Mouse (Mus musculus): ENCODE results near the gene Ror1.

GRCm38 (mm10) chr4:100228106-100228505 lies 132.5 kb downstream of the Ror1 start:
- TF ChIP-seq GATA1 (IDR thresholded peaks at IDR 0.05; ENCODE audit: borderline replicate concordance, low read length), result no peak
- TF ChIP-seq CTCF (IDR thresholded peaks at IDR 0.05; ENCODE audit: low read depth, low read length), result no peak
- TF ChIP-seq TAL1 (conservative IDR thresholded peaks at IDR 0.05; ENCODE audit: low read depth, low read length), result no peak
- no peak for TF ChIP-seq POLR2AphosphoS5 (IDR thresholded peaks at IDR 0.05; ENCODE audit: insufficient replicate concordance, low read depth, low read length)
- no peak for TF ChIP-seq GATA2 (IDR thresholded peaks at IDR 0.05; ENCODE audit: borderline replicate concordance, low read depth, low read length)
